Mouse (Mus musculus): ENCODE measurements around the gene Cnr2. TPM values are rescaled to one million over a fixed set of nuclear protein-coding genes. Genes with fewer than 3 reads are reported as not detected.

The Cnr2 gene
- polyA plus RNA-seq, 1 experiment from 2014 or later, result 2.8 TPM

DNA sequence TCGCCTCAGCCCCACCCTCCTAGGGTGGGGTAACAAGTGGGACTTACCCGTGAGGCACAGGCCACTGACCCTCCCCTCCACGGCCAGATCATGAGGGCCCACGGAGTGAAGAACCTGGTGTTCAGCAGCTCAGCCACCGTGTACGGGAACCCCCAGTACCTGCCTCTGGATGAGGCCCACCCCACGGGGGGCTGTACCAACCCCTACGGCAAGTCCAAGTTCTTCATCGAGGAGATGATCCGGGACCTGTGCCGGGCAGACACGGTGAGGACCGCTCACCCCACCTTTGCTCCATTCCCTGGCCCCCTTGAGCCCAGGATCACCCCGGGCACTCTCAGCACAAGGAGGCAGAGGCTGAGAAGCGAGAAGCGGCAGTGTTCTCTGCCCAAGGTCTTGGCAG lies 71.1 kb downstream of the Cnr2 start:
- Histone ChIP-seq H3K27ac (replicated peaks) (no peak overlapping the region), H3K4me2 (no peak overlapping the region), H3K36me3 (replicated peaks) (peaks cover 51% of the 10 kb centered on the region), H3K9ac (no peak overlapping the region), H3K4me1 (replicated peaks) (peaks cover 39% of the 10 kb centered on the region), H3K4me3 (replicated peaks) (no peak overlapping the region), H3K27me3 (no peaks in the 10 kb centered on the region), H3K9me3 (replicated peaks) (no peaks in the 10 kb centered on the region)
- WGBS (ENCODE audit: insufficient replicate concordance), result 84% methylated on average over 16 of the region's 16 CpGs
- ATAC-seq (ENCODE audit: insufficient read depth), result no peak

DNA sequence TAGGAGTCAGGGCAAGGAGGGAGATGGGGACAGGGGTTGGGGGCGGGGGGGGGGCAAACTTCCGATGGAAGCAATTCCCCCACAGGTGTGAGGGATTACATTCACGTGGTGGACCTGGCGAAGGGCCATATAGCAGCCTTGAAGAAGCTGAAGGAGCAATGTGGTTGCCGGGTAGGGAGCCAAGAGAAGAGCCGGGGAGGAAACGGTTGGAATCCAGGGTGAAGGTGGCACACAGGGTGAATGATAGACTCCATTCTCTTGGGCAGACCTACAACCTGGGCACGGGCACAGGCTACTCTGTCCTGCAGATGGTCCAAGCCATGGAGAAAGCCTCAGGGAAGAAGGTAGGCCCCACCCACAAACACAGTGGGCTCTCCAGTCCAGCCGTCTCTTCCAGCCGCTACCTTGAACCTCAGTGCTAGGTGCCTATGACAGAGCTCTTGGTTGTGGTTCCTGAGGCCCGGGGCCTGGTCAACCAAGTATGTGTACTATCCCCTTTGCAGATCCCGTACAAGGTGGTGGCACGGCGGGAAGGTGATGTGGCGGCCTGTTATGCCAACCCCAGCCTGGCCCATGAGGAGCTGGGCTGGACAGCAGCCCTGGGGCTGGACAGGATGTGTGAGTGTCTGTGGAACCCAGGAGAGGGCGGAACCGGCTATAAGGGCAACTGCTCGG lies 72.0 kb downstream of the Cnr2 start:
- no peak for ATAC-seq (ENCODE audit: insufficient read depth)
- Histone ChIP-seq H3K4me2 (no peak overlapping the region), H3K4me3 (replicated peaks) (no peak overlapping the region), H3K4me1 (replicated peaks) (peaks cover 45% of the 10 kb centered on the region), H3K9me3 (replicated peaks) (no peaks in the 10 kb centered on the region), H3K27ac (replicated peaks) (no peak overlapping the region), H3K9ac (no peak overlapping the region), H3K27me3 (no peaks in the 10 kb centered on the region), H3K36me3 (replicated peaks) (peaks cover 41% of the 10 kb centered on the region)
- WGBS (ENCODE audit: insufficient replicate concordance), result 83% methylated on average over 18 of the region's 18 CpGs

DNA sequence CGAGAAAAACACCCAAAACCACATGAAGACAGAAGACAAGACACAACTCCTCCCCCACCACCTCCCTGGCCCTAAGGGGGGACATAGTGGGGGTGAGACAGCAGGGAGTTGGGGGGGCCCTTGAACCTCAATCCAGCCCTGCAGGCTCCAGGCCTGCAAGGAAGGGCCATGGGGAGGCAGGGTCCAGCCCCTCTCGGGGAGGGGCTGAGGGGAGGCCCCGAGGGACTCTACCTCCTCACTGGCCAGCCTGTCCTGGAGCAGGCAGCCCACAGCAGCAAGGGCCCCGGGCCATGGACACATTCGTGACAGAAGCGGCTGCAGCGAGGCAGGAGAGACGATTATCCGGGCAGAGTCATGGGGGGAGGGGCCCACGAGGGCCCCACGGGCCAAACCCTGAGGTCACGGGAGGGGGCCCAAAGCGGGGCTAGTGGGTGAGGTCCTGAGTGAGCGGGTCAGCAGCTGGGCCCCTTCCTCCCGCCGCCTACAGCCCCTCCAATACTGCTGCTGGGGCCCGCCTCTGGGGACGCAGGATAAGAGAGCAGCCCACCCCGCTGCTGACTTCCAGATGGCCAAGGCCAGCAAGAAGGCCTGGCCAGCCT lies 73.2 kb downstream of the Cnr2 start:
- peaks cover 40% of the 10 kb centered on the region for H3K36me3 ChIP-seq (replicated peaks)
- H3K27me3 ChIP-seq, result no peaks in the 10 kb centered on the region
- no peaks in the 10 kb centered on the region for H3K9me3 ChIP-seq (replicated peaks)
- no peak for ATAC-seq (ENCODE audit: insufficient read depth)
- H3K4me2 ChIP-seq, result no peak overlapping the region
- WGBS (ENCODE audit: insufficient replicate concordance), result 67% methylated on average over 19 of the region's 19 CpGs
- H3K4me1 ChIP-seq (replicated peaks), result peaks cover 48% of the 10 kb centered on the region
- no peak overlapping the region for H3K27ac ChIP-seq (replicated peaks)
- no peak overlapping the region for H3K9ac ChIP-seq
- H3K4me3 ChIP-seq (replicated peaks), result no peak overlapping the region

DNA sequence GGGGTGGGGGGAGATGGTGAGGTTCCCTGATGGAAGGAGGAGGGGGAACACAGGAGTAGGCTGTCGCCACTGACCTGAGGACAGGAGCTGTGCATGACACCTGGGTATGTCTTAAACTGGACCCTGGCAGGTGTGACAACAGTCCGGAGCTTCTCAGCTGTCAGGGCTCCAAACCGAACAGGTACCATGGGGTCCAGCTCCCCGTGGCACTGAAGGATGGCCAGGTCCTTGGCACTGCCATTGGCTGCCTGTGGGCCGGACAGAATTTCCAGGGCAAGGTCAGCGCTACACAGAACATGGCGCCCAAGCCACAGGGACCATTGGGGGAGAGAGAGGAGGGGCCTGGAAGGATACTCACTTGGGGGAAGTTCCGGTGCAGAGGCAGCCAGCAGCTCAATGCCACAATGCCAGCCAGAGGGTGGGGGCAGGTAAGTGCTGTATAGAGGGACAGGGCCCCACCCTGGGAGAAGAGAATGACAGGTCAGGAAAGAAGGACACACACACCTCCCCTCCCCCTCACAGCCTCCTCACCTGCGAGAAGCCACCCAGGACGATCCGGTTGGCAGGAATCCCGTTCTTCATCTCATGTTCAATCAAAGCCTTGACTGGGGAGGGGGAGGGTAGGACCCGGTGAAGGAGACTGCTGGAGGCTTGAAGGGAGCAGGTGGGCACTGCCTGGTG lies 74.0 kb downstream of the Cnr2 start:
- Histone ChIP-seq H3K9me3 (replicated peaks) (no peaks in the 10 kb centered on the region), H3K4me3 (replicated peaks) (no peak overlapping the region), H3K27ac (replicated peaks) (no peak overlapping the region), H3K36me3 (replicated peaks) (peaks cover 45% of the 10 kb centered on the region), H3K9ac (no peak overlapping the region), H3K4me1 (replicated peaks) (peaks cover 51% of the 10 kb centered on the region), H3K4me2 (no peak overlapping the region), H3K27me3 (no peaks in the 10 kb centered on the region)
- WGBS (ENCODE audit: insufficient replicate concordance), result 84% methylated on average over 13 of the region's 13 CpGs
- ATAC-seq (ENCODE audit: insufficient read depth), result no peak

Other genes starting within 250 kb of the Cnr2 start
- gene Ifnlr1, start 209.1 kb upstream of the Cnr2 start, polyA plus RNA-seq (2015; fragmentation: Nextera tagmentation; extraction: Ambion mirVana), result 0.18 and 0.30 TPM in 2 replicates
- gene Il22ra1, start 167.2 kb upstream of the Cnr2 start, polyA plus RNA-seq (2015; fragmentation: Nextera tagmentation; extraction: Ambion mirVana), result 0.55 and 0.56 TPM in 2 replicates
- 0.36 and 0.63 TPM in 2 replicates for gene Myom3, start 135.7 kb upstream of the Cnr2 start, polyA plus RNA-seq (2015; fragmentation: Nextera tagmentation; extraction: Ambion mirVana)
- 87.2 and 90.0 TPM in 2 replicates for gene Srsf10, start 39.6 kb upstream of the Cnr2 start, polyA plus RNA-seq (2015; fragmentation: Nextera tagmentation; extraction: Ambion mirVana)
- gene Pnrc2, start 21.5 kb upstream of the Cnr2 start, polyA plus RNA-seq (2015; fragmentation: Nextera tagmentation; extraction: Ambion mirVana), result 77.1 and 78.3 TPM in 2 replicates
- 24.0 and 29.4 TPM in 2 replicates for gene Fuca1, start 25.3 kb downstream of the Cnr2 start, polyA plus RNA-seq (2015; fragmentation: Nextera tagmentation; extraction: Ambion mirVana)
- gene Hmgcl, start 51.1 kb downstream of the Cnr2 start, polyA plus RNA-seq (2015; fragmentation: Nextera tagmentation; extraction: Ambion mirVana), result 91.4 and 96.5 TPM in 2 replicates
- gene Gale, start 68.3 kb downstream of the Cnr2 start, polyA plus RNA-seq (2015; fragmentation: Nextera tagmentation; extraction: Ambion mirVana), result 38.6 and 46.9 TPM in 2 replicates
- 40.4 and 49.5 TPM in 2 replicates for gene Lypla2, start 77.2 kb downstream of the Cnr2 start, polyA plus RNA-seq (2015; fragmentation: Nextera tagmentation; extraction: Ambion mirVana)
- 73.9 and 81.7 TPM in 2 replicates for gene Pithd1, start 91.9 kb downstream of the Cnr2 start, polyA plus RNA-seq (2015; fragmentation: Nextera tagmentation; extraction: Ambion mirVana)
- 27.0 and 29.6 TPM in 2 replicates for gene Eloa, start 126.4 kb downstream of the Cnr2 start, polyA plus RNA-seq (2015; fragmentation: Nextera tagmentation; extraction: Ambion mirVana)
- gene Rpl11, start 158.0 kb downstream of the Cnr2 start, polyA plus RNA-seq (2015; fragmentation: Nextera tagmentation; extraction: Ambion mirVana), result 212 and 240 TPM in 2 replicates
- 41.3 and 42.6 TPM in 2 replicates for gene Id3, start 248.1 kb downstream of the Cnr2 start, polyA plus RNA-seq (2015; fragmentation: Nextera tagmentation; extraction: Ambion mirVana)